Mouse (Mus musculus) kidney, adult 2 months (tissue): ENCODE measurements around the gene Siah2.

Experiments
- CTCF ChIP-seq: fragments of 200-500 bp; conservative IDR thresholded peaks from 2 replicates; pipeline ENCODE4 v1.5.1; 2011; ENCODE audit warnings: low read depth, mild to moderate bottlenecking, control low read depth, low read length, moderate library complexity, mixed read lengths; ENCODE audit not compliant: insufficient read depth, insufficient read length
- POLR2A ChIP-seq: fragments of 200-500 bp; IDR thresholded peaks from one replicate; pipeline ENCODE4 v1.6.1; 2011; ENCODE audit warnings: low read depth, low read length, control low read depth

DNA sequence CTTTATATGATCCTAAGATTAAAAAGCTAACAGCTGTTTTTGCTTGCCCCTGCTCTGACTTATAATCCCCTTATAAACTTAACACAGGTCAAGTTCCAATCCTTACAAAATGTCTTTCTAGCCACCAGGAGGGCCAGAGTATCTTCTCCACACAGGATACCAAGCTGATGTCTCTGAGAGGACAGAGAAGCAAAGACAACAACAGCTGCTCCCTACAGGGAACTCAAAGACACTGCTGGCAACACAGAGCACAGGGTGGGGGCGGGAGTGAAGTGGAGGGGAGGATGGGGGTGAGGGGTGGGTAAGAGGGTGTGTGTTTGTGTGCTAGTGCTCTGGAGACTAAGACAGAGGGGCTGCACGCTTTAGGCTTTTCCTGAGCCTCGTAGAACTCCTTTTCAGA is 14.6 kb downstream of the Siah2 start:
- TF ChIP-seq CTCF (no peak), POLR2A (no peak)
